Mouse (Mus musculus): ENCODE results near the gene Ugt1a6a. TPM values are rescaled to one million over a fixed set of nuclear protein-coding genes. Genes with fewer than 3 reads are reported as not detected.

Ugt1a6a gene
- total RNA-seq, 2 experiments from 2014 or later = 2.3 to 9.2 TPM

DNA sequence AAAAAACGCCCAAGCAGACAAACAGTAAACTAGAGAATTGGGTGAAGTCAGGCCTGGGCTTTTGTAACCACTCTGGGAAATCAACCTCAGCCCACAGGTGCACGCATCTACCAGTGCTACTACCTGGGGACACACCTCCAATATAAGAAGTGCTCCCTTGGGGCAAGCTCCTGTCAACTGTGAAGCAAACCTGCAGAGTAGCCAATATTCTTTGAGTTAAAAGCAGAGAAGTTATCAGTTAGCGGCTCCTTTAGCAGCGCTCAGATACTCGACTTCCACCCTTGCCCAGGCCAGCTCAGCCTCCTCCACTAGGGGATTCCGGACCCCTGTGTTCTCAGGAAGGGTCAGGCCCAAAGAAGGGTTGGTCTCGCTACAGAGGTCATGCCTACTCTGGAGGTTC, 127.1 kb downstream of the Ugt1a6a start:
- no peak for ATAC-seq (replicated peaks; ENCODE audit: poor library complexity, severe bottlenecking)

DNA sequence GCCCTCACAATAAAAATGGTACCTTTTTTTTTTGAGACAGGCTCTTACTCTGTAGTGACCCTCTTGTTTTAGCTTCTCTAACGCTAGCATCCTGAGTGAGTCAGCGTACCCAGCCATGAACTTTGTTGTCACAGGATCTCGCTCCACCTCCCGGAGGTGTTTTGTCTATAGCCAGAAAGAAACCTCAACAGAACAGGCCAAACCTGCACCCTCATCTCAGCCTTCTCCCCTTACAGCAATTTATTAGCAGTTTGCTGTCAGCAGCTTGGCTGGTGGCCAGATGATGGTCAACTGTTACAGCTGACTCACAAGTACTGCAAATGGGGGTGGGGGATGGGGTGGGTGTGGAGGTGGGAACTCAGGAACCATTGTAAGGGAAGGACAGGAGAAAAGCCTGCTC, 127.6 kb downstream of the Ugt1a6a start:
- no peak for ATAC-seq (replicated peaks; ENCODE audit: poor library complexity, severe bottlenecking)

DNA sequence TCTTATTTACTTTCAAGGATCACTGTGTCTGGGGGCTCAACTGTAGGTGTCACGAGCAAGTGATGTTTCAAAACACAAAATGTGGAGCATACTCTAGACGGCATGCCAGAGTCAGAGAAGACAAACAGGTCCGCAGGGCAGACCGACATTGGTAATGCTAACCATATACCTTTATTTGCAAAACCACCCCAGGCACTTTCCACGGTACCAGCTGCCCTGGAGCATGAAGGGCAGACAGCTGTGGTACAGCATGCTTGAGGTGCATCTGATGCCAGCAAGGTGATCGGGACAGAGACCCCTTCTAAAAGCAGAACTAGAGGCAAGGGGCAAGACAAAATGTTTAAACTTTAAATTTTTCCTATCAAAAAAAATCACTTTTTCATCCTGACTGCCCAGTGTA, 128.4 kb downstream of the Ugt1a6a start:
- ATAC-seq (replicated peaks; ENCODE audit: poor library complexity, severe bottlenecking) = no peak

DNA sequence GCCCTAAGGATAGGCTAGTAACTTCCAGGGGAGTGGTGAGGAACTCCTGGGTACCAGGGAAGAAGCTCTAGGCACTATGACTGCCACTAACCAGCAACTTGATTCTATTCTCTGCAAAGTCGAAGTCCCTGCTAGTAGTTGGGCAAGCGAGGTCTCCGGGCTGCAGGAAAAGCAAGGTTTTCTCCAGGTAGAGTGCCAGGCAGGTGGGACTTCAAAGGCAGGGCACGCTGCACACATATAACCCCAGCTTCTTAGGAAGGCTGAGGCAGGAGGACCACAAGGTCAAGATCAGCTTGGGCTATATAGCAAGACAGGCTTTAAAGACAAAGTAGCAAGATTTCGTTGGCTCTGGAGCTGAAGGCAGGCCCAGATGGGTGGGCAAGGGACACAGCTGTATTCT, 129.2 kb downstream of the Ugt1a6a start:
- ATAC-seq (replicated peaks; ENCODE audit: poor library complexity, severe bottlenecking) = no peak

DNA sequence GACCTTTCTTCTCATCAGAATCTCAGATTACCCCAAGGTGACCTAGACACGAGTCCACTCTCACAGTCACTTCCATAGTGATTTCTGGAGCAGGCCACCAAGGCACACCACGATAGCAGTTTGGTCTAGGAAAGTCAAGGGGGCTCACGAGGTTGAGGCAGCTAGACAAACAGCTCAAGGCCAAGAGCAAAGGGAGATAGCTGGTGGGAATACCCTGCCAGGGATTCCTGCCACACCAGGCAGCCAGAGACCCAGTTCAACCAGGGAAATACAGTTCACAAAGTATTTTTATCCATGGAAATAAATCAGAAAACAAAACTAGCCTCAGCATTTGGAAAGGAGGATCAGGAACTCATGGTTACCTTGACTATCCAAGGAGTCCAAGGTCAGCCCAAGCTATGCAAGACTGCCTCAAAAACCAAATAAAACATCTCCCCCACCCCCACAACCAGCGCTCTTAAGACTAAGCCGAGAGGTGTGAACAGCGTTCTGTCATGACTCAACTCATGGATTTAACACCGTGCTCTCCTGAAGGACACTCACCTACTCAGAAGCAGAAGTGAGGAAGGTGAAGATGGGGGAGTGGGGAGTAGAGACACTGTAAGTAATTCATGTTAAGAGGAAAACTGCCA, 129.7 kb downstream of the Ugt1a6a start:
- no peak for ATAC-seq (replicated peaks; ENCODE audit: poor library complexity, severe bottlenecking)

DNA sequence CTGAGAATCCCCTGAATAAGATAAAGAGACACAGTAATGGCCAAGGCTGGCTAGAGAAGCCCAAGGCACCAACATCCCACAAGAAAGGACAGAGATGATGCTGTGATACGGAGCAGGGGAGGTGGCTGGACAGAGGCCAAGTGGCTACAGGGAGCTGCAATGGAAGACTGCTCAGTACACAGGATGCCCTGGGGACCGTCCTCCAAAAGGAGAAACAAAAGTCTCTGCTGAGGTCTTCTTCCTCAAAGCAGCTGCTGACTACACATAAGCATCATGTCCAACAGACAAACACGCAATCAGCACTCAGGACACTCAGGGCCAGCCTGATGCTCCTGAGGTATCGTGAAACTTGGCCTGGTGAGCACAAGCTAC, 130.2 kb downstream of the Ugt1a6a start:
- ATAC-seq (replicated peaks; ENCODE audit: poor library complexity, severe bottlenecking) = no peak

DNA sequence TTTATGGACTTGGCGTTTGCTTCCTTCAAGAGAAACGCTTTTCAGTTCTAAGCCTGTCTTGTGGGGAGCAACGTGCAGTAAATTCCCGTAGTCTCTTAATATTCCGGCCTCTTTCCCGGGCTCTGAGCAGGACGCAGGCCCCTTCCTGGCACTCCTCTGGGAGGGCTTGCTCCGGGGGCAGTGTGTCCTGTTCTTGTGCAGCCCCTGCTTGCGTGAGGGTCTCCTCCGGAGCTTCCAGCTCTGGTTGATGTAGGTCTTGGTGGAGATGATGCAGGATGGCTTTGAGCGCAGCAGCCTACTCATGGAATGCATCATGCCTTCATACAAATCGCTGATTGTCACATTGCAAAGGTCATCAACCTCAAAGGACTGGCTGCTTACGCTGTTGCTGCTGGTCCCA, 131.5 kb downstream of the Ugt1a6a start:
- ATAC-seq (replicated peaks; ENCODE audit: poor library complexity, severe bottlenecking) = no peak

DNA sequence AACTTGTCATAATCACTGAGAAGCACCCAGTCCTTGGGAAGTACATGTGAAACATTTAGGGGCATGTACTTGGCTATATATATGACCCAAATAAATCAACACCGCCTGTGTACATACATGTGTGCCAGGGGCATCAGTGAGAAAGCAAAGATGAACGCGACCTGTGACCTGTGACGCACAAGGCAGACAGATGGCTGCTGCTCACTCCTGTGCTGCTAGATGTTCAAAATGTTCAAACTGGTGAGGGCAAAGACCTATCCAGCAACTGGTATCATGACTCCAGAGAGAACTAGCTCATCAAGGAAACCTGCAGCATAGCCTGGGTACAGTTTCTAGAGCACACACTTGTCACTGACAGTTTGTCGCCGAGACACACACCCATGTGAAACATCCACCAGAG, 132.9 kb downstream of the Ugt1a6a start:
- no peak for ATAC-seq (replicated peaks; ENCODE audit: poor library complexity, severe bottlenecking)

DNA sequence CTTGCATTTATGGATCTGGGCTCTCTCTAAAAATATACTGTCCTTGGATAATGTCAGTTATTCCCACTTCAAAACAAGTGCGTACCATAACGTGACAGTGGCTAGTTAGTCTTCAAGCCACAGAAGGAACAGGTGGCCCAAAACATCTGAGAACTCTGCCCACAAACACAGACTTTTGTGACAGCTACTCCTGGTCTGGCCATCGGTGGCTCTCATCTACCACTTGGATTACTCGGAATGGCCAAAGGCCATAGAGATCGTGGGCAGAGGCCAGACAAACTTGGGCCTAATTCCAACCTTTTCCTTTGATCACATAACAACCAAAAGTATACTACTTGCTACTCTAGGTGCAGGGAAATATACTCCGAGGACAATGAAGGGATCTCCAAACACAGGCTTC, 133.5 kb downstream of the Ugt1a6a start:
- ATAC-seq (replicated peaks; ENCODE audit: poor library complexity, severe bottlenecking) = no peak

Other genes with a start within 250 kb of the Ugt1a6a start
- gene Usp40, start 126.3 kb upstream of the Ugt1a6a start, total RNA-seq (2014; fragmentation: Nextera tagmentation) = 13.9 and 27.2 TPM in 2 replicates
- 10.6 and 10.7 TPM in 2 replicates for gene Usp40, start 126.3 kb upstream of the Ugt1a6a start, total RNA-seq (2017)
- not detected in 2 replicates for gene Ugt1a10, start 79.4 kb upstream of the Ugt1a6a start, total RNA-seq (2014; fragmentation: Nextera tagmentation)
- gene Ugt1a10, start 79.4 kb upstream of the Ugt1a6a start, total RNA-seq (2017) = not detected in 2 replicates
- not detected in 2 replicates for gene Ugt1a9, start 64.0 kb upstream of the Ugt1a6a start, total RNA-seq (2014; fragmentation: Nextera tagmentation)
- gene Ugt1a9, start 64.0 kb upstream of the Ugt1a6a start, total RNA-seq (2017) = not detected in 2 replicates
- gene Ugt1a8, start 47.0 kb upstream of the Ugt1a6a start, total RNA-seq (2014; fragmentation: Nextera tagmentation) = not detected in 2 replicates
- gene Ugt1a8, start 47.0 kb upstream of the Ugt1a6a start, total RNA-seq (2017) = not detected in 2 replicates
- 25.2 and 25.5 TPM in 2 replicates for gene Ugt1a7c, start 39.7 kb upstream of the Ugt1a6a start, total RNA-seq (2014; fragmentation: Nextera tagmentation)
- 49.7 and 55.1 TPM in 2 replicates for gene Ugt1a7c, start 39.7 kb upstream of the Ugt1a6a start, total RNA-seq (2017)
- 0.88 and 1.3 TPM in 2 replicates for gene Ugt1a6b, start 31.6 kb upstream of the Ugt1a6a start, total RNA-seq (2014; fragmentation: Nextera tagmentation)
- 1.5 and 1.6 TPM in 2 replicates for gene Ugt1a6b, start 31.6 kb upstream of the Ugt1a6a start, total RNA-seq (2017)
- gene Ugt1a5, start 31.2 kb downstream of the Ugt1a6a start, total RNA-seq (2014; fragmentation: Nextera tagmentation) = 1.4 and 7.4 TPM in 2 replicates
- 0.98 and 0.99 TPM in 2 replicates for gene Ugt1a5, start 31.2 kb downstream of the Ugt1a6a start, total RNA-seq (2017)
- 1.2 and 2.5 TPM in 2 replicates for gene Ugt1a2, start 65.8 kb downstream of the Ugt1a6a start, total RNA-seq (2014; fragmentation: Nextera tagmentation)
- not detected in 2 replicates for gene Ugt1a2, start 65.8 kb downstream of the Ugt1a6a start, total RNA-seq (2017)
- gene Dnajb3, start 71.0 kb downstream of the Ugt1a6a start, total RNA-seq (2014; fragmentation: Nextera tagmentation) = not detected in 2 replicates
- 1.1 TPM in 1 of 2 replicates, not detected in the other for gene Dnajb3, start 71.0 kb downstream of the Ugt1a6a start, total RNA-seq (2017)
- 0.83 and 1.2 TPM in 2 replicates for gene Ugt1a1, start 77.2 kb downstream of the Ugt1a6a start, total RNA-seq (2014; fragmentation: Nextera tagmentation)
- gene Ugt1a1, start 77.2 kb downstream of the Ugt1a6a start, total RNA-seq (2017) = 0.72 TPM in 1 of 2 replicates, not detected in the other
- 0.34 TPM in 1 of 2 replicates, not detected in the other for gene Mroh2a, start 92.2 kb downstream of the Ugt1a6a start, total RNA-seq (2014; fragmentation: Nextera tagmentation)
- gene Mroh2a, start 92.2 kb downstream of the Ugt1a6a start, total RNA-seq (2017) = 0.10 and 0.13 TPM in 2 replicates
- 116 and 136 TPM in 2 replicates for gene Hjurp, start 142.8 kb downstream of the Ugt1a6a start, total RNA-seq (2014; fragmentation: Nextera tagmentation)
- gene Hjurp, start 142.8 kb downstream of the Ugt1a6a start, total RNA-seq (2017) = 142 and 147 TPM in 2 replicates
- not detected in 2 replicates for gene Trpm8, start 142.9 kb downstream of the Ugt1a6a start, total RNA-seq (2014; fragmentation: Nextera tagmentation)
- not detected in 2 replicates for gene Trpm8, start 142.9 kb downstream of the Ugt1a6a start, total RNA-seq (2017)